Comparison of ENCODE assay signal across 10 mouse cellular contexts in the genomic region with DNA sequence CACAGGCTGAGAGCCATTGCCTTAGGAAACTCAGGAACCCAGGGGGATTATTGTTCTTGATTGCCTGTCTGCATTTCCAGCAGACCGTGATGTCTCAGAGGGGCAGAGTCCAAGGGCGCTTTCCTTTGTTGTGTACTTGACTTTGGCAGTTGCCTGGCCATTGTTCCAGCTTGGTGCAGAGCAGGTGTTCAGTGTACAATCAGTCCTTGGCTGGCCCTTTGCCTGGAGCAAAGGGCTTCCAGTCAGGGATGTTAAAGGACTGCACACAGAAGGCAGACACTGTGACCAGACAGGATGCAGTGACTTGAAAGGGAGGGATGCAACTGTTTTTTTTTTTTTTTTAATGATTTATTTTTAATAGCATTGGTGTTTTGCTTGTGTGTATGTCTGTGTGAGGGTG. TPM values are rescaled to one million over a fixed set of nuclear protein-coding genes. Genes with fewer than 3 reads are reported as not detected.
DNase-seq lines count a peak whose midpoint lies in the region; ATAC-seq and TF ChIP-seq lines count a peak whose summit lies in the region.
"Had no signal": no experiment of that assay in that cellular context is flagged by ENCODE, and none has a peak within 500 bp of the region (broad histone marks: within the 10 kb centered on the region; RNA-seq: fewer than 3 reads in every experiment).

No protein-coding gene starts in this region.

- TF ChIP-seq CTCF in liver, postnatal 0 days (IDR thresholded peaks at IDR 0.05; ENCODE audit: low read depth) = no peak

- DNase-seq in liver, postnatal 0 days = peak; percentile 57
- DNase-seq in embryonic facial prominence, embryonic 10.5 days (ENCODE audit: low spot score) = no peak
- peak; percentile 48 for DNase-seq in lung, postnatal 14 days
- DNase-seq in right cerebral cortex, postnatal 10 days (ENCODE audit: low spot score in 2 of 2) = no peak
- DNase-seq in cerebellum, postnatal 36 days = no peak
- DNase-seq in cerebellum, adult 8-10 months = no peak

- H3K9me3 ChIP-seq in liver, postnatal 0 days (ENCODE audit: low read length) = no peaks in the 10 kb centered on the region
- no peaks in the 10 kb centered on the region for H3K9me3 ChIP-seq in liver, embryonic 12.5 days (replicated peaks)
- no peaks in the 10 kb centered on the region for H3K9me3 ChIP-seq in embryonic facial prominence, embryonic 10.5 days
- no peaks in the 10 kb centered on the region for H3K9me3 ChIP-seq in hindbrain, embryonic 16.5 days (ENCODE audit: control insufficient read depth, low read length)
- H3K9me3 ChIP-seq: neural tube, embryonic 12.5 days had no signal

- H3K4me2 ChIP-seq in liver, postnatal 0 days (ENCODE audit: low read depth, low read length) = no peak overlapping the region
- no peak overlapping the region for H3K4me2 ChIP-seq in liver, embryonic 12.5 days
- no peak overlapping the region for H3K4me2 ChIP-seq in hindbrain, embryonic 16.5 days (ENCODE audit: low read length)
- H3K4me2 ChIP-seq: neural tube, embryonic 12.5 days had no signal

- TF ChIP-seq EP300 in liver, postnatal 0 days (IDR thresholded peaks at IDR 0.05; ENCODE audit: low read depth) = peak; percentile 58; the same call in 1 of the 2 replicates

- H3K27me3 ChIP-seq in liver, postnatal 0 days (ENCODE audit: insufficient read depth, low read length) = no peaks in the 10 kb centered on the region
- H3K27me3 ChIP-seq in liver, embryonic 12.5 days (replicated peaks) = peaks cover 27% of the 10 kb centered on the region
- peaks cover 4% of the 10 kb centered on the region; the same call in 1 of the 2 replicates for H3K27me3 ChIP-seq in embryonic facial prominence, embryonic 10.5 days (replicated peaks; ENCODE audit: low read depth, poor library complexity, severe bottlenecking)
- no peaks in the 10 kb centered on the region for H3K27me3 ChIP-seq in hindbrain, embryonic 16.5 days (replicated peaks; ENCODE audit: control insufficient read depth, insufficient read depth, low read length)
- H3K27me3 ChIP-seq: neural tube, embryonic 12.5 days; Patski had no signal

- no peak overlapping the region for H3K9ac ChIP-seq in liver, postnatal 0 days (replicated peaks)
- H3K9ac ChIP-seq in liver, embryonic 12.5 days = no peak overlapping the region
- no peak overlapping the region for H3K9ac ChIP-seq in hindbrain, embryonic 16.5 days (ENCODE audit: low read depth, low read length)
- H3K9ac ChIP-seq: neural tube, embryonic 12.5 days had no signal

- no peak overlapping the region for H3K4me3 ChIP-seq in liver, postnatal 0 days (ENCODE audit: low read depth, low read length)
- no peak overlapping the region for H3K4me3 ChIP-seq in liver, embryonic 12.5 days
- no peak overlapping the region for H3K4me3 ChIP-seq in embryonic facial prominence, embryonic 10.5 days
- H3K4me3 ChIP-seq in hindbrain, embryonic 16.5 days (ENCODE audit: low read length) = no peak overlapping the region
- H3K4me3 ChIP-seq: neural tube, embryonic 12.5 days had no signal

- WGBS in liver, postnatal 0 days (ENCODE audit: insufficient replicate concordance) = 79% methylated on average over 2 of the region's 2 CpGs
- 87% methylated on average over 2 of the region's 2 CpGs for WGBS in liver, embryonic 12.5 days (ENCODE audit: insufficient replicate concordance)
- WGBS in embryonic facial prominence, embryonic 10.5 days = 84% methylated on average over 2 of the region's 2 CpGs
- WGBS in hindbrain, embryonic 16.5 days = 37% methylated on average over 2 of the region's 2 CpGs

- H3K4me1 ChIP-seq in liver, postnatal 0 days (ENCODE audit: insufficient read depth) = peaks cover 55% of the 10 kb centered on the region
- peaks cover 44% of the 10 kb centered on the region for H3K4me1 ChIP-seq in liver, embryonic 12.5 days
- H3K4me1 ChIP-seq in embryonic facial prominence, embryonic 10.5 days = peaks cover 54% of the 10 kb centered on the region
- H3K4me1 ChIP-seq in hindbrain, embryonic 16.5 days (ENCODE audit: control insufficient read depth, insufficient read depth, low read depth, low read length) = peaks cover 22% of the 10 kb centered on the region

- no peak for ATAC-seq in liver, postnatal 0 days
- no peak for ATAC-seq in liver, embryonic 12.5 days
- ATAC-seq in hindbrain, embryonic 16.5 days = no peak
- ATAC-seq: Patski had no signal

- peak overlapping the region; percentile 91 for H3K27ac ChIP-seq in liver, postnatal 0 days (ENCODE audit: low read depth)
- no peak overlapping the region for H3K27ac ChIP-seq in liver, embryonic 12.5 days
- 0 out of 2 replicates have a peak overlapping the region, but pooled peaks have one; percentile 14 for H3K27ac ChIP-seq in embryonic facial prominence, embryonic 10.5 days (replicated peaks)
- H3K27ac ChIP-seq in hindbrain, embryonic 16.5 days (ENCODE audit: low read depth, low read length) = peak overlapping the region; percentile 27; the same call in 1 of the 2 replicates
- H3K27ac ChIP-seq: neural tube, embryonic 12.5 days had no signal

- H3K36me3 ChIP-seq in liver, postnatal 0 days (replicated peaks; ENCODE audit: insufficient read depth, low read length) = no peaks in the 10 kb centered on the region
- H3K36me3 ChIP-seq in liver, embryonic 12.5 days = no peaks in the 10 kb centered on the region
- no peaks in the 10 kb centered on the region for H3K36me3 ChIP-seq in embryonic facial prominence, embryonic 10.5 days (replicated peaks)
- no peaks in the 10 kb centered on the region for H3K36me3 ChIP-seq in hindbrain, embryonic 16.5 days (ENCODE audit: control insufficient read depth, insufficient read depth, low read length)
- H3K36me3 ChIP-seq: neural tube, embryonic 12.5 days had no signal

RNA-seq across cellular contexts. Expression of gene Ddit4, which starts 20.9 kb away (rescaled TPM):
- 3.6 and 5.2 TPM in 2 replicates for polyA plus RNA-seq in liver, postnatal 0 days (2015; fragmentation: Nextera tagmentation; extraction: Ambion mirVana)
- polyA plus RNA-seq in liver, embryonic 12.5 days (2016; fragmentation: Nextera tagmentation; extraction: Ambion mirVana) = 5.4 and 6.9 TPM in 2 replicates
- 35.9 and 42.0 TPM in 2 replicates for polyA plus RNA-seq in embryonic facial prominence, embryonic 10.5 days (2016; fragmentation: Nextera tagmentation; extraction: Ambion mirVana)
- 75.3 and 97.1 TPM in 2 replicates for polyA plus RNA-seq in hindbrain, embryonic 16.5 days (2015; fragmentation: Nextera tagmentation; extraction: Ambion mirVana)

RNA-seq across cellular contexts. Expression of gene Ascc1, which starts 30.1 kb away (rescaled TPM):
- polyA plus RNA-seq in liver, postnatal 0 days (2015; fragmentation: Nextera tagmentation; extraction: Ambion mirVana) = 14.1 and 14.7 TPM in 2 replicates
- 22.6 and 23.4 TPM in 2 replicates for polyA plus RNA-seq in liver, embryonic 12.5 days (2016; fragmentation: Nextera tagmentation; extraction: Ambion mirVana)
- 35.8 and 41.8 TPM in 2 replicates for polyA plus RNA-seq in embryonic facial prominence, embryonic 10.5 days (2016; fragmentation: Nextera tagmentation; extraction: Ambion mirVana)
- polyA plus RNA-seq in hindbrain, embryonic 16.5 days (2015; fragmentation: Nextera tagmentation; extraction: Ambion mirVana) = 47.7 and 48.3 TPM in 2 replicates

RNA-seq across cellular contexts. Expression of gene Anapc16, which starts 30.4 kb away (rescaled TPM):
- 37.3 and 37.7 TPM in 2 replicates for polyA plus RNA-seq in liver, postnatal 0 days (2015; fragmentation: Nextera tagmentation; extraction: Ambion mirVana)
- 55.3 and 63.1 TPM in 2 replicates for polyA plus RNA-seq in liver, embryonic 12.5 days (2016; fragmentation: Nextera tagmentation; extraction: Ambion mirVana)
- polyA plus RNA-seq in embryonic facial prominence, embryonic 10.5 days (2016; fragmentation: Nextera tagmentation; extraction: Ambion mirVana) = 104 and 109 TPM in 2 replicates
- polyA plus RNA-seq in hindbrain, embryonic 16.5 days (2015; fragmentation: Nextera tagmentation; extraction: Ambion mirVana) = 101 and 116 TPM in 2 replicates

Comparison
In these comparisons a context has a peak if more than half of its experiments do, and no peak if none do; other contexts are left out.
1. DNase-seq: peak in liver, postnatal 0 days (single experiment) and lung, postnatal 14 days (single experiment); none in embryonic facial prominence, embryonic 10.5 days (single experiment), right cerebral cortex, postnatal 10 days (0 of 2), cerebellum, postnatal 36 days (0 of 2) and cerebellum, adult 8-10 months (single experiment).